Mouse (Mus musculus) natural killer cell, adult 2 months (primary cell): ENCODE measurements around the gene Dusp2.
A peak's percentile ranks its signal among the peaks of the same experiment; 100 is the strongest.

Experiments
- DNase-seq, 2 experiments: peaks; one replicate each; pipeline ENCODE4 v3.0.0; 2022; ENCODE audit warnings: low spot score in 2 of 2

Gene Dusp2

GRCm38 (mm10) chr2:127364452-127364851 is 28.5 kb downstream of the Dusp2 start:
- no peak for DNase-seq

- no peak for DNase-seq
These were observed 31.3 kb downstream of the Dusp2 start for GRCm38 (mm10) chr2:127367126-127367820.

GRCm38 (mm10) chr2:127369703-127370376 is 33.9 kb downstream of the Dusp2 start:
- no peak for DNase-seq

- no peak for DNase-seq
These were observed 34.9 kb downstream of the Dusp2 start for GRCm38 (mm10) chr2:127370561-127371483.

GRCm38 (mm10) chr2:127371484-127371861 is 35.5 kb downstream of the Dusp2 start:
- no peak for DNase-seq

- no peak for DNase-seq
These were observed 36.1 kb downstream of the Dusp2 start for GRCm38 (mm10) chr2:127372082-127372481.

- DNase-seq, result no peak
These were observed 38.2 kb downstream of the Dusp2 start for GRCm38 (mm10) chr2:127374131-127374530.

- no peak for DNase-seq
These were observed 39.1 kb downstream of the Dusp2 start for GRCm38 (mm10) chr2:127375087-127375486.

GRCm38 (mm10) chr2:127375759-127376341 is 39.9 kb downstream of the Dusp2 start:
- peak; percentile 7 to 21 for DNase-seq

GRCm38 (mm10) chr2:127376423-127377051 is 40.6 kb downstream of the Dusp2 start:
- no peak for DNase-seq

- DNase-seq, result no peak
These were observed 42.1 kb downstream of the Dusp2 start for GRCm38 (mm10) chr2:127377942-127378610.

- DNase-seq, result no peak
These were observed 42.6 kb downstream of the Dusp2 start for GRCm38 (mm10) chr2:127378611-127378990.

GRCm38 (mm10) chr2:127379250-127379649 is 43.3 kb downstream of the Dusp2 start:
- no peak for DNase-seq

- no peak for DNase-seq
These were observed 47.9 kb downstream of the Dusp2 start for GRCm38 (mm10) chr2:127383881-127384280.

- no peak for DNase-seq
These were observed 51.6 kb downstream of the Dusp2 start for GRCm38 (mm10) chr2:127387521-127387920.
